ENCODE assay signal across 8 mouse cellular contexts in genomic region chr8:120113758-120114255, GRCm38 (mm10). TPM values are rescaled to one million over a fixed set of nuclear protein-coding genes. Genes with fewer than 3 reads are reported as not detected.
DNase-seq lines count a peak whose midpoint lies in the region; ATAC-seq and TF ChIP-seq lines count a peak whose summit lies in the region.

Gene 6430548M08Rik, plus strand, starts transcription at chr8:120114152.

- TF ChIP-seq RAD21 in CH12.LX (IDR thresholded peaks at IDR 0.05; ENCODE audit: low read depth, low read length) = no peak

- no peak within 1 kb of the TSS for H3K27ac ChIP-seq in CH12.LX (ENCODE audit: insufficient read depth, low read depth)
- H3K27ac ChIP-seq in forebrain, embryonic 11.5 days (ENCODE audit: low read depth, low read length) = peak within 1 kb of the TSS; percentile 67
- peak within 1 kb of the TSS; percentile 84 for H3K27ac ChIP-seq in heart, embryonic 16.5 days (ENCODE audit: low read length)
- H3K27ac ChIP-seq in liver, embryonic 15.5 days (replicated peaks) = peak within 1 kb of the TSS; percentile 78
- peak within 1 kb of the TSS; percentile 18; the same call in 1 of the 2 replicates for H3K27ac ChIP-seq in neural tube, embryonic 12.5 days

- peak within 1 kb of the TSS; percentile 97 for H3K4me2 ChIP-seq in CH12.LX (ENCODE audit: insufficient read depth, low read depth, poor library complexity, severe bottlenecking)
- H3K4me2 ChIP-seq in forebrain, embryonic 11.5 days (ENCODE audit: low read depth, low read length, severe bottlenecking) = peak within 1 kb of the TSS; percentile 89
- peak within 1 kb of the TSS; percentile 91 for H3K4me2 ChIP-seq in heart, embryonic 16.5 days (ENCODE audit: low read depth, low read length)
- H3K4me2 ChIP-seq in liver, embryonic 15.5 days = peak within 1 kb of the TSS; percentile 95
- H3K4me2 ChIP-seq in neural tube, embryonic 12.5 days (replicated peaks) = peak within 1 kb of the TSS; percentile 88

- DNase-seq in CH12.LX (ENCODE audit: extremely low read depth) = peak; percentile 99
- peak; percentile 100 for DNase-seq in c-Kit-positive CD71-positive TER-119-negative erythroid progenitor cells, embryonic 14.5 days (ENCODE audit: low read depth)
- DNase-seq in forebrain, embryonic 11.5 days (ENCODE audit: low spot score) = peak; percentile 100
- DNase-seq in kidney, postnatal 36 days = peak; percentile 100
- peak; percentile 99 for DNase-seq in telencephalon, adult 2 months (ENCODE audit: low read depth, low spot score)

- peaks cover 5 to 6% of the 10 kb centered on the region in 2 experiments; a peak in 3 of 4 replicates for H3K4me1 ChIP-seq in CH12.LX (ENCODE audit: control insufficient read depth in 1 of 2, insufficient read depth in 2 of 2)
- peaks cover 10% of the 10 kb centered on the region for H3K4me1 ChIP-seq in forebrain, embryonic 11.5 days (replicated peaks; ENCODE audit: control insufficient read depth, insufficient read depth, low read length)
- peaks cover 11% of the 10 kb centered on the region for H3K4me1 ChIP-seq in heart, embryonic 16.5 days (ENCODE audit: control insufficient read depth, insufficient read depth, low read length)
- H3K4me1 ChIP-seq in liver, embryonic 15.5 days (replicated peaks) = peaks cover 36% of the 10 kb centered on the region
- H3K4me1 ChIP-seq in neural tube, embryonic 12.5 days = peaks cover 14% of the 10 kb centered on the region

- TF ChIP-seq CTCF in CH12.LX (conservative IDR thresholded peaks at IDR 0.05 in 1 of 2, IDR thresholded peaks at IDR 0.05 in 1 of 2; ENCODE audit: low read depth in 2 of 2, low read length in 2 of 2) = peak in 1 of 2 experiments; percentile 41; a peak in 2 of 4 replicates

- ATAC-seq in forebrain, embryonic 11.5 days (replicated peaks; ENCODE audit: low FRiP score) = peak; percentile 96
- peak; percentile 95 for ATAC-seq in heart, embryonic 16.5 days (replicated peaks; ENCODE audit: extremely low read depth, insufficient read depth, low FRiP score)
- ATAC-seq in liver, embryonic 15.5 days (ENCODE audit: insufficient read depth) = peak; percentile 92
- peak; percentile 96 for ATAC-seq in neural tube, embryonic 12.5 days (ENCODE audit: low FRiP score, low read depth)

- peaks cover 18% of the 10 kb centered on the region for H3K9me3 ChIP-seq in CH12.LX (replicated peaks; ENCODE audit: low read length)
- no peaks in the 10 kb centered on the region for H3K9me3 ChIP-seq in forebrain, embryonic 11.5 days (ENCODE audit: control insufficient read depth, low read length)
- H3K9me3 ChIP-seq in heart, embryonic 16.5 days (replicated peaks; ENCODE audit: control insufficient read depth, low read length) = no peaks in the 10 kb centered on the region
- H3K9me3 ChIP-seq in liver, embryonic 15.5 days (replicated peaks) = no peaks in the 10 kb centered on the region
- no peaks in the 10 kb centered on the region for H3K9me3 ChIP-seq in neural tube, embryonic 12.5 days

- WGBS in forebrain, embryonic 11.5 days = under 1% methylated on average over 61 of the region's 61 CpGs
- under 1% methylated on average over 61 of the region's 61 CpGs for WGBS in heart, embryonic 16.5 days
- WGBS in liver, embryonic 15.5 days (ENCODE audit: insufficient replicate concordance) = under 1% methylated on average over 61 of the region's 61 CpGs
- under 1% methylated on average over 56 of the region's 61 CpGs for WGBS in neural tube, embryonic 12.5 days

- peaks cover 56% of the 10 kb centered on the region for H3K27me3 ChIP-seq in CH12.LX (replicated peaks)
- H3K27me3 ChIP-seq in forebrain, embryonic 11.5 days (ENCODE audit: control insufficient read depth, insufficient read depth, low read length) = peaks cover 18% of the 10 kb centered on the region
- H3K27me3 ChIP-seq in heart, embryonic 16.5 days (ENCODE audit: control insufficient read depth, insufficient read depth, low read length) = peaks cover 3% of the 10 kb centered on the region; the same call in 1 of the 2 replicates
- peaks cover 66% of the 10 kb centered on the region for H3K27me3 ChIP-seq in liver, embryonic 15.5 days
- H3K27me3 ChIP-seq in neural tube, embryonic 12.5 days (replicated peaks) = peaks cover 30% of the 10 kb centered on the region

- H3K9ac ChIP-seq in CH12.LX (ENCODE audit: insufficient read depth, low read depth) = peak within 1 kb of the TSS; percentile 66
- H3K9ac ChIP-seq in forebrain, embryonic 11.5 days (ENCODE audit: low read length) = peak within 1 kb of the TSS; percentile 74
- peak within 1 kb of the TSS; percentile 85 for H3K9ac ChIP-seq in heart, embryonic 16.5 days (ENCODE audit: low read length)
- H3K9ac ChIP-seq in liver, embryonic 15.5 days = peak within 1 kb of the TSS; percentile 77
- peak within 1 kb of the TSS; percentile 78 for H3K9ac ChIP-seq in neural tube, embryonic 12.5 days

- TF ChIP-seq EP300 in CH12.LX (IDR thresholded peaks at IDR 0.05; ENCODE audit: low read length) = no peak

- peak; percentile 74 for TF ChIP-seq POLR2A in CH12.LX (IDR thresholded peaks at IDR 0.05; ENCODE audit: low read depth, low read length)

- dilution Hi-C loops in CH12.LX (cut with MboI; ENCODE audit: extremely low pct_ligation_motif_present, extremely low pct_unique_long_range_greater_than_20kb, low sequenced_read_pairs) = no loop called here

- H3K79me2 ChIP-seq in CH12.LX (replicated peaks; ENCODE audit: control insufficient read depth, extremely low read depth, insufficient read depth, poor library complexity, severe bottlenecking) = no peaks in the 10 kb centered on the region

- H3K4me3 ChIP-seq in CH12.LX (replicated peaks in 1 of 3; ENCODE audit: low read depth in 2 of 3, low read length in 2 of 3, poor library complexity in 1 of 3) = peak within 1 kb of the TSS; percentile 18 to 74 (median 50)
- H3K4me3 ChIP-seq in forebrain, embryonic 11.5 days (ENCODE audit: low read depth, low read length) = peak within 1 kb of the TSS; percentile 63
- H3K4me3 ChIP-seq in heart, embryonic 16.5 days (ENCODE audit: low read length) = peak within 1 kb of the TSS; percentile 80
- H3K4me3 ChIP-seq in liver, embryonic 15.5 days (replicated peaks) = peak within 1 kb of the TSS; percentile 66
- peak within 1 kb of the TSS; percentile 78 for H3K4me3 ChIP-seq in neural tube, embryonic 12.5 days

- in situ Hi-C loops in CH12.LX (cut with MboI; ENCODE audit: low pct_ligation_motif_present, low pct_unique_long_range_greater_than_20kb, low sequenced_read_pairs) = no loop called here

- no peaks in the 10 kb centered on the region for H3K36me3 ChIP-seq in CH12.LX (replicated peaks in 1 of 2; ENCODE audit: control insufficient read depth in 1 of 2, insufficient read depth in 1 of 2, low read length in 1 of 2)
- no peaks in the 10 kb centered on the region for H3K36me3 ChIP-seq in forebrain, embryonic 11.5 days (ENCODE audit: control insufficient read depth, insufficient read depth, low read length)
- no peaks in the 10 kb centered on the region for H3K36me3 ChIP-seq in heart, embryonic 16.5 days (ENCODE audit: control insufficient read depth, insufficient read depth)
- no peaks in the 10 kb centered on the region for H3K36me3 ChIP-seq in liver, embryonic 15.5 days (replicated peaks)
- H3K36me3 ChIP-seq in neural tube, embryonic 12.5 days = no peaks in the 10 kb centered on the region

TF ChIP-seq in CH12.LX, 34 proteins besides CTCF, POLR2A, EP300 and RAD21:
- TF ChIP-seq ZNF384 (IDR thresholded peaks at IDR 0.05; ENCODE audit: low read depth, low read length) = no peak
- no peak for TF ChIP-seq CHD2 (IDR thresholded peaks at IDR 0.05; ENCODE audit: low read length)
- TF ChIP-seq USF2 (conservative IDR thresholded peaks at IDR 0.05; ENCODE audit: low read depth, low read length) = peak; percentile 96
- TF ChIP-seq KAT2A (IDR thresholded peaks at IDR 0.05; ENCODE audit: insufficient replicate concordance, low read length) = no peak
- no peak for TF ChIP-seq ZC3H11A (IDR thresholded peaks at IDR 0.05; ENCODE audit: low read depth, low read length)
- TF ChIP-seq ELF1 (IDR thresholded peaks at IDR 0.05; ENCODE audit: low read depth, low read length) = no peak
- TF ChIP-seq NRF1 (IDR thresholded peaks at IDR 0.05; ENCODE audit: low read depth, low read length) = peak; percentile 99
- peak; percentile 60; the same call in 1 of the 2 replicates for TF ChIP-seq NELFE (IDR thresholded peaks at IDR 0.05; ENCODE audit: low read depth, low read length)
- TF ChIP-seq E2F4 (IDR thresholded peaks at IDR 0.05; ENCODE audit: insufficient replicate concordance, low read depth, low read length) = no peak
- peak; percentile 45 for TF ChIP-seq SIN3A (IDR thresholded peaks at IDR 0.05; ENCODE audit: low read length)
- TF ChIP-seq MXI1 (IDR thresholded peaks at IDR 0.05; ENCODE audit: low read depth, low read length) = peak; percentile 66; the same call in 1 of the 2 replicates
- TF ChIP-seq SMC3 (IDR thresholded peaks at IDR 0.05; ENCODE audit: low read depth, low read length) = no peak
- TF ChIP-seq IRF4 (IDR thresholded peaks at IDR 0.05; ENCODE audit: low read depth, low read length) = peak; percentile 43; the same call in 1 of the 2 replicates
- peak; percentile 96 for TF ChIP-seq USF1 (IDR thresholded peaks at IDR 0.05; ENCODE audit: low read depth, low read length)
- TF ChIP-seq HCFC1 (IDR thresholded peaks at IDR 0.05; ENCODE audit: low read depth, low read length) = no peak
- TF ChIP-seq BHLHE40 (IDR thresholded peaks at IDR 0.05; ENCODE audit: low read depth, low read length) = peak; percentile 92
- peak; percentile 98 for TF ChIP-seq MAX (IDR thresholded peaks at IDR 0.05; ENCODE audit: low read length)
TF ChIP-seq in CH12.LX: peak in this region for 9.

RNA-seq across cellular contexts. Expression of gene 6430548M08Rik, which starts in this region (rescaled TPM):
- total RNA-seq in CH12.LX (2012; rRNA removed) = 0.13 and 0.17 TPM in 2 replicates
- total RNA-seq in CH12.LX (2014; rRNA removed) = not detected in 2 replicates
- polyA plus RNA-seq in CH12.LX (2012; ENCODE audit: insufficient read length, low read depth) = not detected in 2 replicates
- 9.9 and 10.0 TPM in 2 replicates for polyA plus RNA-seq in forebrain, embryonic 11.5 days (2014; fragmentation: Nextera tagmentation; extraction: Ambion mirVana)
- 8.4 and 9.4 TPM in 2 replicates for polyA plus RNA-seq in heart, embryonic 16.5 days (2015; fragmentation: Nextera tagmentation; extraction: Ambion mirVana)
- 2.8 and 3.4 TPM in 2 replicates for polyA plus RNA-seq in liver, embryonic 15.5 days (2015; fragmentation: Nextera tagmentation; extraction: Ambion mirVana)
- polyA plus RNA-seq in neural tube, embryonic 12.5 days (2016; fragmentation: Nextera tagmentation; extraction: Ambion mirVana) = 16.6 and 17.3 TPM in 2 replicates

Comparison
In these comparisons a context has a peak if more than half of its experiments do, and no peak if none do; other contexts are left out.
1. Peak in DNase-seq, H3K4me3 ChIP-seq, H3K9ac ChIP-seq and H3K4me2 ChIP-seq in CH12.LX; RNA of the gene not detected or under 1 TPM.